Mouse (Mus musculus) MEL (cell line): Measurements from ENCODE around the gene Llph. TPM values are rescaled to one million over a fixed set of nuclear protein-coding genes. Genes with fewer than 3 reads are reported as not detected.

Experiments
- DNase-seq: peaks from one replicate; pipeline ENCODE4 v3.0.0; 2011; ENCODE audit warnings: low read depth, low spot score
- H3K27ac ChIP-seq: 2 replicates; pipeline ENCODE4 v1.5.1; 2012; ENCODE audit warnings: low read depth, mild to moderate bottlenecking, control low read depth, low read length, moderate library complexity; ENCODE audit not compliant: control insufficient read depth
- H3K27me3 ChIP-seq, 2 experiments: fragments of 150-350 bp in 1 of 2; sonication (generic) in 1 of 2; 2 replicates each; pipeline ENCODE4 v1.6.1; 2012; ENCODE audit warnings: low read length in 2 of 2, mild to moderate bottlenecking in 2 of 2, improper control_type of control experiment in 1 of 2, moderate library complexity in 1 of 2; ENCODE audit not compliant: insufficient read depth in 2 of 2, control insufficient read depth in 1 of 2
- H3K36me3 ChIP-seq, 2 experiments: 2 replicates each; pipeline ENCODE4 v1.6.1; 2012 to 2014; ENCODE audit warnings: low read length in 2 of 2, improper control_type of control experiment in 1 of 2, inconsistent platforms in 1 of 2, mild to moderate bottlenecking in 1 of 2; ENCODE audit not compliant: insufficient read depth in 2 of 2, control insufficient read depth in 1 of 2
- H3K4me1 ChIP-seq, 2 experiments: fragments of 150-350 bp in 1 of 2; sonication (generic) in 1 of 2; 2 replicates each; pipeline ENCODE4 v1.6.1; 2012; ENCODE audit warnings: low read length in 2 of 2, improper control_type of control experiment in 1 of 2, mild to moderate bottlenecking in 1 of 2; ENCODE audit not compliant: insufficient read depth in 2 of 2, control insufficient read depth in 1 of 2
- H3K4me3 ChIP-seq, 2 experiments: fragments of 150-350 bp in 1 of 2; sonication (generic) in 1 of 2; 2 replicates each; pipeline ENCODE4 v1.5.1; 2012; ENCODE audit warnings: low read depth in 2 of 2, low read length in 2 of 2, mild to moderate bottlenecking in 2 of 2, moderate library complexity in 2 of 2, control low read depth in 1 of 2, improper control_type of control experiment in 1 of 2; ENCODE audit not compliant: control insufficient read depth in 1 of 2, insufficient read depth in 1 of 2
- H3K79me2 ChIP-seq: 2 replicates; pipeline ENCODE4 v1.6.1; 2012; ENCODE audit warnings: mild to moderate bottlenecking, low read length, moderate library complexity; ENCODE audit not compliant: control insufficient read depth, poor library complexity, insufficient read depth
- H3K9ac ChIP-seq: 2 replicates; pipeline ENCODE4 v1.6.1; 2012; ENCODE audit warnings: low read depth, mild to moderate bottlenecking, control low read depth, low read length, moderate library complexity; ENCODE audit not compliant: control insufficient read depth, poor library complexity, severe bottlenecking
- H3K9me3 ChIP-seq: fragments of 150-350 bp; sonication (generic); replicated peaks from 2 replicates; pipeline ENCODE4 v1.6.1; 2012; ENCODE audit warnings: mild to moderate bottlenecking, low read length, improper control_type of control experiment, moderate library complexity; ENCODE audit not compliant: insufficient read depth
- BHLHE40 ChIP-seq: IDR thresholded peaks from 2 replicates; pipeline ENCODE4 v1.6.1; 2012; ENCODE audit warnings: low read depth, mild to moderate bottlenecking, inconsistent platforms, low read length, improper control_type of control experiment, borderline replicate concordance
- CHD1 ChIP-seq: IDR thresholded peaks from 2 replicates; pipeline ENCODE4 v1.6.1; 2012; ENCODE audit warnings: low read depth, mild to moderate bottlenecking, inconsistent platforms, low read length, improper control_type of control experiment
- CHD2 ChIP-seq: IDR thresholded peaks from 2 replicates; pipeline ENCODE4 v1.6.1; 2011; ENCODE audit warnings: low read length, improper control_type of control experiment
- E2F4 ChIP-seq: IDR thresholded peaks from 2 replicates; pipeline ENCODE4 v1.6.1; 2011; ENCODE audit warnings: low read depth, low read length, improper control_type of control experiment, borderline replicate concordance
- ELF1 ChIP-seq: IDR thresholded peaks from 2 replicates; pipeline ENCODE4 v1.6.1; 2014; ENCODE audit warnings: low read depth, mild to moderate bottlenecking, inconsistent platforms, low read length, improper control_type of control experiment, moderate library complexity
- GATA1 ChIP-seq: IDR thresholded peaks from 2 replicates; pipeline ENCODE4 v1.6.1; 2011; ENCODE audit warnings: low read depth, low read length, improper control_type of control experiment
- JUND ChIP-seq: IDR thresholded peaks from 2 replicates; pipeline ENCODE4 v1.6.1; 2011; ENCODE audit warnings: low read depth, mild to moderate bottlenecking, improper control_type of control experiment, low read length
- KAT2A ChIP-seq: conservative IDR thresholded peaks from 2 replicates; pipeline ENCODE4 v1.6.1; 2012; ENCODE audit warnings: low read depth, low read length, improper control_type of control experiment, inconsistent platforms
- MAFK ChIP-seq: IDR thresholded peaks from 2 replicates; pipeline ENCODE4 v1.6.1; 2011; ENCODE audit warnings: low read depth, mild to moderate bottlenecking, low read length, improper control_type of control experiment, borderline replicate concordance
- MAX ChIP-seq: IDR thresholded peaks from 2 replicates; pipeline ENCODE4 v1.6.1; 2011; ENCODE audit warnings: low read length, improper control_type of control experiment
- MAZ ChIP-seq: IDR thresholded peaks from 2 replicates; pipeline ENCODE4 v1.6.1; 2012; ENCODE audit warnings: low read depth, mild to moderate bottlenecking, inconsistent platforms, low read length, improper control_type of control experiment
- MEF2A ChIP-seq: IDR thresholded peaks from 2 replicates; pipeline ENCODE4 v1.6.1; 2014; ENCODE audit warnings: low read depth, mild to moderate bottlenecking, inconsistent platforms, low read length, improper control_type of control experiment; ENCODE audit not compliant: poor library complexity, insufficient replicate concordance, severe bottlenecking; ENCODE audit errors: extremely low read depth
- MXI1 ChIP-seq: IDR thresholded peaks from 2 replicates; pipeline ENCODE4 v1.6.1; 2011; ENCODE audit warnings: mild to moderate bottlenecking, low read depth, low read length, improper control_type of control experiment
- MYB ChIP-seq: IDR thresholded peaks from 2 replicates; pipeline ENCODE4 v1.6.1; 2011; ENCODE audit warnings: mild to moderate bottlenecking, low read depth, low read length, improper control_type of control experiment
- POLR2AphosphoS2 ChIP-seq: IDR thresholded peaks from 2 replicates; pipeline ENCODE4 v1.6.1; 2011; ENCODE audit warnings: low read length, improper control_type of control experiment
- RAD21 ChIP-seq: IDR thresholded peaks from 2 replicates; pipeline ENCODE4 v1.6.1; 2011; ENCODE audit warnings: mild to moderate bottlenecking, low read depth, low read length, improper control_type of control experiment
- RCOR1 ChIP-seq: IDR thresholded peaks from 2 replicates; pipeline ENCODE4 v1.6.1; 2012; ENCODE audit warnings: low read depth, mild to moderate bottlenecking, inconsistent platforms, low read length, improper control_type of control experiment
- SIN3A ChIP-seq: IDR thresholded peaks from 2 replicates; pipeline ENCODE4 v1.6.1; 2012; ENCODE audit warnings: low read length, improper control_type of control experiment, inconsistent platforms
- SMC3 ChIP-seq: IDR thresholded peaks from 2 replicates; pipeline ENCODE4 v1.6.1; 2011; ENCODE audit warnings: low read depth, low read length, improper control_type of control experiment
- TBP ChIP-seq: IDR thresholded peaks from 2 replicates; pipeline ENCODE4 v1.8.0; 2011; ENCODE audit warnings: low read depth, low read length, improper control_type of control experiment
- TCF12 ChIP-seq: IDR thresholded peaks from 2 replicates; pipeline ENCODE4 v1.6.1; 2014; ENCODE audit warnings: low read depth, mild to moderate bottlenecking, inconsistent platforms, low read length, improper control_type of control experiment, moderate library complexity
- UBTF ChIP-seq: IDR thresholded peaks from 2 replicates; pipeline ENCODE4 v1.6.1; 2012; ENCODE audit warnings: low read depth, mild to moderate bottlenecking, inconsistent platforms, low read length, improper control_type of control experiment, moderate library complexity, borderline replicate concordance; ENCODE audit not compliant: insufficient read depth
- USF1 ChIP-seq: IDR thresholded peaks from 2 replicates; pipeline ENCODE4 v1.6.1; 2014; ENCODE audit warnings: low read depth, mild to moderate bottlenecking, inconsistent platforms, low read length, improper control_type of control experiment, moderate library complexity
- USF2 ChIP-seq, 2 experiments: IDR thresholded peaks; 2 replicates each; pipeline ENCODE4 v1.6.1; 2011 to 2012; ENCODE audit warnings: improper control_type of control experiment in 2 of 2, low read length in 2 of 2, borderline replicate concordance in 1 of 2, inconsistent platforms in 1 of 2, low read depth in 1 of 2, mild to moderate bottlenecking in 1 of 2; ENCODE audit not compliant: insufficient read depth in 1 of 2
- ZC3H11A ChIP-seq: IDR thresholded peaks from 2 replicates; pipeline ENCODE4 v1.6.1; 2012; ENCODE audit warnings: low read depth, mild to moderate bottlenecking, inconsistent platforms, low read length, improper control_type of control experiment
- ZKSCAN1 ChIP-seq: IDR thresholded peaks from 2 replicates; pipeline ENCODE4 v1.6.1; 2012; ENCODE audit warnings: low read depth, mild to moderate bottlenecking, inconsistent platforms, low read length, improper control_type of control experiment, moderate library complexity
- ZMIZ1 ChIP-seq: IDR thresholded peaks from 2 replicates; pipeline ENCODE4 v1.6.1; 2012; ENCODE audit warnings: low read depth, mild to moderate bottlenecking, inconsistent platforms, low read length, improper control_type of control experiment, moderate library complexity
- ZNF384 ChIP-seq: IDR thresholded peaks from 2 replicates; pipeline ENCODE4 v1.6.1; 2012; ENCODE audit warnings: low read depth, mild to moderate bottlenecking, inconsistent platforms, low read length, improper control_type of control experiment
- polyA plus RNA-seq, 2 experiments: library from polyadenylated mRNA; stranded (reverse) in 1 of 2; unstranded in 1 of 2; fragments of >175 nt in 1 of 2; fragments of >200 nt in 1 of 2; gene quantifications; 2 replicates each; pipeline versions ENCODE4 v1.2.1 to v1.2.4; 2012; ENCODE audit warnings: low replicate concordance in 2 of 2, low read depth in 1 of 2; ENCODE audit not compliant: insufficient read length in 2 of 2, insufficient read depth in 1 of 2, missing spikeins in 1 of 2
- total RNA-seq: library from RNA; depleted of rRNA; stranded (reverse); fragments of 300-350 nt; gene quantifications from 2 replicates; pipeline ENCODE4 v1.2.3, GENCODE M21; 2012

Llph gene
- total and polyA plus RNA-seq, 3 experiments, result 97.5 to 243 TPM; not detected in 1

DNA sequence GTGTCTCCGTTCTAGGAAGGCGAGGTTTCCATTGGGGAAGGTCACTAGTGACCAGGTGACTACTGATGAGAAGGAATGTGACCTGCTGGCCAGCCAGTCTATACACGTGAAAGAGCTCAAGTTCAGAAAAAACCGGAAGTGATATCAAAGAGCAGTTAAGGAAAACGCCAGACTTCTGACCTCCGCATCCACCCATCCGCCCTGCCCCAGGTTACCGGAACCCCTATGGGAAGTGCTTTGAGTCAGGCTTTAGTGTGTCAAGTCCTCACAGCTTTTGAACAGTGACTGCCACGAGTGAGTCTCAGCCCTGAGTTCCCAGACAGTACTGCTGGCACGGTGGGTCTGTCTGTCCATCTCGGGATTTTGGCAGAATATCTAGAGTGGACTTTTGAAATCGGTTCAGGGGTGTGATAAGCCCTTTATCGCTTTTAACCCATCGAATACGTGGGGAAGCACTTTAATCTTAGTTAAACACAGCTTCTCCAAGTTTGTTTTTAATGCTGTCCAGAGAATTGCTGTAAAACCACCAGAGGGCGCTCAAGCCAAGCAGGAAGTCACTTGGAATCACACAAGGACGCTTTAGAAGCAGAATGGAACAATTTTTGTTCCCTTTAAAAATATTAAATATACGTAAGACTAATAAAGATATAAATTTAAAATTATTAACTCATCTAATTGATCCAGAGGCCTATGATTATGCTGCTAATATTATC, 6.9 kb downstream of the Llph start (continued):
- TF ChIP-seq RAD21, result peak; percentile 80
- TF ChIP-seq RCOR1, result no peak
- no peak for TF ChIP-seq BHLHE40
- TF ChIP-seq CHD1, result no peak
- no peak for TF ChIP-seq E2F4
- no peak for TF ChIP-seq ZKSCAN1
- no peak for TF ChIP-seq POLR2AphosphoS2
- no peak for TF ChIP-seq MYB
- no peak for TF ChIP-seq ZNF384
- TF ChIP-seq SMC3, result peak; percentile 67
- TF ChIP-seq JUND, result no peak
- TF ChIP-seq ZMIZ1, result no peak
- no peak for TF ChIP-seq USF1
- TF ChIP-seq ZC3H11A, result peak; percentile 52
- no peak for TF ChIP-seq MEF2A
- no peak for TF ChIP-seq MAFK
- no peak for TF ChIP-seq MAX

DNA sequence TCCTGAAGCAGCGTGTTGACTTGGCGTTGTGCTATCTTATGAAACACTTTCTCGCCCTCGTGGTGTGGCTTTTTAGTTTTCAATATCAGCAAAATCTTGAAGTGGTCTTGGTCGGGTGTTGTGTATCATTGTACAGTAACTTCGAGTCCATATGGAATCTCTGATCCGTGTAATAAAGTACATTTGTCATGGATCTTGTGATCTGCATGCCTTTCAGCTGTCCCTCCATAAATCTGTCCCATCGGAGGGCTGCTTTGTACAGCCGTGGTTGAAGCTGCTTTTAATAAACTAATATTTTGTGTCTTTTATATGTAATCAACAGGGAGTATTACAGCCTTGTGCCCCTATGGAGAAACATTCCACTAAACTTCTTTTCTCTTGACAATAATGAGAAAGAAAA, 10.0 kb downstream of the Llph start:
- H3K79me2 ChIP-seq, result no peaks in the 10 kb centered on the region
- TF ChIP-seq ZMIZ1, result no peak
- TF ChIP-seq ZC3H11A, result no peak
- no peak for TF ChIP-seq UBTF
- no peak for TF ChIP-seq MAZ
- TF ChIP-seq TBP, result 0 out of 2 replicates have a peak, but pooled peaks have one; percentile 9
- no peak for TF ChIP-seq MAFK
- 0 out of 2 replicates have a peak, but pooled peaks have one; percentile 14 for TF ChIP-seq GATA1
- no peak for TF ChIP-seq RCOR1
- TF ChIP-seq USF1, result no peak
- TF ChIP-seq ELF1, result no peak
- TF ChIP-seq CHD2, result no peak
- TF ChIP-seq KAT2A, result no peak
- no peak for TF ChIP-seq MEF2A
- TF ChIP-seq USF2 (IDR thresholded peaks at IDR 0.05; ENCODE audit: borderline replicate concordance in 1 of 2, insufficient read depth in 1 of 2, low read depth in 1 of 2, low read length in 2 of 2), result no peak
- TF ChIP-seq MAX, result 0 out of 2 replicates have a peak, but pooled peaks have one; percentile 30
- no peak; the same call in 1 of the 2 replicates for TF ChIP-seq SIN3A
- peak; percentile 58; the same call in 1 of the 2 replicates for TF ChIP-seq MXI1
- TF ChIP-seq TCF12, result 0 out of 2 replicates have a peak, but pooled peaks have one; percentile 9
- TF ChIP-seq, all 39 proteins: peak for 5
- H3K9me3 ChIP-seq, result no peaks in the 10 kb centered on the region
- H3K36me3 ChIP-seq, result peaks cover 8 to 9% of the 10 kb centered on the region in 2 experiments
- H3K9ac ChIP-seq, result peak overlapping the region; percentile 42
- H3K27ac ChIP-seq, result no peak overlapping the region
- H3K4me3 ChIP-seq, result peak overlapping the region; percentile 42 to 59
- H3K4me1 ChIP-seq, result peaks cover 5 to 13% of the 10 kb centered on the region in 2 experiments
- H3K27me3 ChIP-seq, result no peaks in the 10 kb centered on the region
- DNase-seq, result peak; percentile 41
